Mouse (Mus musculus): Measurements from ENCODE around the gene Cx3cl1. TPM values are rescaled to one million over a fixed set of nuclear protein-coding genes. Genes with fewer than 3 reads are reported as not detected.

Gene Cx3cl1
- polyA plus RNA-seq, 1 experiment from 2014 or later = 56.7 TPM

DNA sequence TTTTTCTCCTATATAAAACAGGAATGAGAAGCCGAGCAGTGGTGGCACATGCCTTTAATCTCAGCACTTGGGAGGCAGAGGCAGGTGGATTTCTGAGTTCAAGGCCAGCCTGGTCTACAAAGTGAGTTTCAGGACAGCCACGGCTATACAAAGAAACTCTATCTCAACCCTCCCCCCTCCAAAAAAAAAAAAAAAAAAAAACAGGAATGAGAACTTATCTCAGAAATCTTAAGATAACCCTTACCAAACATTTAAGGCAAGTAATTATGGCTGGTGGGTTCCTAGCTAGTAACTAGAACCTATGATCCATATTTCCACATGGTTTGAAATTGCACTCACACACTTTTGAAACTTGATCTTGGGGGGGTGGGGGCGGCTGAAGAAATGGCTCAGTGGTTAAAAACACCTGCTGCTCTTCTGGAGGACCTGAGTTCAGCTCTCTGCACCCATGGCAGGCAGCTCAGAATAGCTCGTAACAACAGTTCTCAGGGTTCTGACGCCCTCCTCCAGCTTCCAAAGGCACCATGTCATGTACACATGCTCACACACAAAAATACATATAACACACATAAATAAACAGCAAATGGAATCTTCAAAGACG, 14.3 kb downstream of the Cx3cl1 start:
- no peaks in the 10 kb centered on the region for H3K9me3 ChIP-seq (replicated peaks)
- 78% methylated on average over 6 of the region's 6 CpGs for WGBS
- no peak for ATAC-seq (ENCODE audit: low FRiP score)

DNA sequence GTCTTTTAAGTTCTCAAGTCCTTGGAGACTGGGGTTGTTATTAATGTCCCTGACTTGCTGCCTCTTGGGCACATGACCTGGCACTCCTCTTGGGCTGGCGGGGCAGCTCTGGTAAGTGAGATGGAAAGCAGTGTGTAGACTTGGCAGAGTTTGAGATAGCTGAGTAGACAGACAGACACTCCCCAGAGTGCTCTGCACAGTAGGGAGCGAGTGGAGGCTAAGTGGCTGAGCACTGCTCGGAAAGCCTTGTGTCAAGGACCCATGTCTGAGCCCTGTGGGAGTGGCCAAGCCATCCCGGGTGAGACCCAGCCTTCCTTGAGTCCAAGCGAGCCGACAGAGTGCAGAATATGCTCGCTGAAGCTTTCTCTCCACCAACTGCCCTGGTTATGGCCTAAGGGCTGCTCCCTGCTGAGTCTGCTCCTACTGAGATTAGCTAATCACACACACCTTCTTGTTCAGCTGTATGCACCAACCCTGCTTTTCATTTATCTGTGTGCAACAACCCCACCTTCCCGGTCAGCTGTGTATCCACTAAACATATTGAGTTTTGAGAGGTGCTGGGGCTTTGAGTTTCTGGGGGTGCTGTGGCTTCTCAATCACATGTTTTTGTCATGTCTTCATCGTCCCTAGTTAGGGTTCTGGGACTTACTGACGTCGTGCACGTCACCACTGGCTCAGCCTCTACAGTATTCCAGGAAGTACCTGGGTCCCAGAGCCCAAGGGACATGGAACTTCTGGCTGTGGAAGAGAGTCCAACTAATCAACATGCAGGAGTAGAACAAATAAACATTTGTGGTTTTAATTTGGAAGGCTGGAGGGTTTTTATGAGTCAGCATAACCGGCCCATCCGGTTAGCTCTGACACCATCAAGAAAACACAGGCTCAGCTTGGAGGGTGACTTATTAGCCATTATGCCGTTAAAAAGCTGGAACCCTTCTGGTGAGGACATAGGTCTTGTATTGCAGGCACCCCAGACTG, 16.0 kb downstream of the Cx3cl1 start:
- 72% methylated on average over 15 of the region's 15 CpGs for WGBS
- no peak overlapping the region for H3K4me3 ChIP-seq (replicated peaks)
- no peaks in the 10 kb centered on the region for H3K27me3 ChIP-seq (replicated peaks)
- H3K4me2 ChIP-seq = no peak overlapping the region
- H3K27ac ChIP-seq (replicated peaks) = no peak overlapping the region
- H3K9me3 ChIP-seq (replicated peaks) = no peaks in the 10 kb centered on the region
- H3K36me3 ChIP-seq = no peaks in the 10 kb centered on the region
- H3K4me1 ChIP-seq = 0 out of 2 replicates have a peak, but pooled peaks cover 5% of the 10 kb centered on the region
- no peak for ATAC-seq (ENCODE audit: low FRiP score)
- no peak overlapping the region for H3K9ac ChIP-seq (replicated peaks)

More for the DNA sequence above, 14.3 kb downstream of the Cx3cl1 start:
- no peak overlapping the region for H3K4me2 ChIP-seq
- H3K9ac ChIP-seq (replicated peaks) = no peak overlapping the region
- peaks cover 10% of the 10 kb centered on the region; the same call in 1 of the 2 replicates for H3K4me1 ChIP-seq
- H3K36me3 ChIP-seq = no peaks in the 10 kb centered on the region
- no peak overlapping the region for H3K4me3 ChIP-seq (replicated peaks)
- H3K27ac ChIP-seq (replicated peaks) = no peak overlapping the region
- no peaks in the 10 kb centered on the region for H3K27me3 ChIP-seq (replicated peaks)

GRCm38 (mm10) chr8:94789256-94789955, 17.6 kb downstream of the Cx3cl1 start:
- Histone ChIP-seq H3K27ac (replicated peaks) (no peak overlapping the region), H3K9me3 (replicated peaks) (no peaks in the 10 kb centered on the region), H3K4me3 (replicated peaks) (no peak overlapping the region), H3K9ac (replicated peaks) (no peak overlapping the region), H3K27me3 (replicated peaks) (no peaks in the 10 kb centered on the region), H3K4me1 (0 out of 2 replicates have a peak, but pooled peaks cover 5% of the 10 kb centered on the region), H3K4me2 (no peak overlapping the region), H3K36me3 (no peaks in the 10 kb centered on the region)
- no peak for ATAC-seq (ENCODE audit: low FRiP score)
- 70% methylated on average over 10 of the region's 10 CpGs for WGBS

DNA sequence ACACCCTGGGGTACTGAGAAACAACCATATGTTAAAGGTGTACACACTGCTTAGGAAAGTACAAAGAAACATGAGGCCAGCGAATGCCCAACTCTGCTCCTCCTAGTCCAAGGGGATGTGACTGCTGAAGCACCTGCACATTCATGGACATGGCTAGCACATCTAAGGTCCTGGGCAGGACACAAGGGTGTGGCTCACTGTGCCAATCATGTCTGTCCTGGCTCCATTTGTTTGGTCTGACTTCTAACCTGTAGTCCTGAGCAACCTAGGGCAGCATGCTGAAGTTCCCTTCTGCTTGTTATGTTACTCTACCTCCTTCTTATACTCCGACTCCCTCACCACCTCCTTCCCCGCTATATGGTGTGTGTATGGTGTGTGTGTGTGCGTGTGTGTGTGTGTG, 22.6 kb downstream of the Cx3cl1 start:
- Histone ChIP-seq H3K4me3 (replicated peaks) (no peak overlapping the region), H3K4me2 (no peak overlapping the region), H3K27ac (replicated peaks) (no peak overlapping the region), H3K36me3 (no peaks in the 10 kb centered on the region), H3K9ac (replicated peaks) (no peak overlapping the region), H3K27me3 (replicated peaks) (no peaks in the 10 kb centered on the region), H3K4me1 (no peaks in the 10 kb centered on the region), H3K9me3 (replicated peaks) (no peaks in the 10 kb centered on the region)
- 88% methylated on average over 4 of the region's 4 CpGs for WGBS
- no peak for ATAC-seq (ENCODE audit: low FRiP score)

GRCm38 (mm10) chr8:94794782-94795181, 23.0 kb downstream of the Cx3cl1 start:
- no peaks in the 10 kb centered on the region for H3K27me3 ChIP-seq (replicated peaks)
- no peak overlapping the region for H3K9ac ChIP-seq (replicated peaks)
- no peaks in the 10 kb centered on the region for H3K4me1 ChIP-seq
- H3K9me3 ChIP-seq (replicated peaks) = no peaks in the 10 kb centered on the region
- WGBS = 93% methylated on average over 2 of the region's 2 CpGs
- H3K4me3 ChIP-seq (replicated peaks) = no peak overlapping the region
- H3K36me3 ChIP-seq = no peaks in the 10 kb centered on the region
- H3K4me2 ChIP-seq = no peak overlapping the region
- ATAC-seq (ENCODE audit: low FRiP score) = no peak
- no peak overlapping the region for H3K27ac ChIP-seq (replicated peaks)

DNA sequence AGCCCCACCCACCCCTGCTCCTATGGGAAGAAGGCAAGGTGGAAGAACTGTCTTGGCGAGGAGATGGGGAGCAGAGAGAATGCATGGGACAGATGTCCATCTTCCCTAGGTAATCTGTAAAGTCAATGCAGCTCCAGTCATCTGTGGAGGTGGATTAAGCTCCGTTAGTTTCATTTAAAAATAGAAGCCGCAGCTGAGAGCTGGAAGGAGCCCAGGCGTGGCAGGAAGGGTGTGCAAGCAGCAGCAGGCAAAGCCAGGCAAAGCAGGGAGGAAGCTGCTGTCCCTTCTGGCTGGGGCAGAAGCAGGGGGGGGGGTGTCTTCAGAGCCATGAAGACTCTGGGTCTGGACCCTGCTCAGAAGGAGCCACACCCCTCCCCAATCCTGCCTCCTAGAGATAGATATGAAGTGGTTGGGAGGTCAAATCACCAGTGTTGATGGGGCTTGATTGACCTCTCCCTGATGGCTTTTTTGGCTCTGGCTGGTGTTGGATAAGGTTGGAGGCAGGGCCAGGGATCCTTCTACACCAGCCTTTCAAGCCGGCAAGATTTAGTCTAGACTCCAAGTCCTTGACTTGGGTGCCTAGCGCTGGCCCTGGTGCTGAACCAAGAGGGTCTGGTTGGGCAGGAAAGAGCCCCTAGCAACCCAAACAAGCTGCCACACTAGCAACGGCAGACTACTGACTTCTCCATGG, 28.6 kb downstream of the Cx3cl1 start:
- WGBS = 68% methylated on average over 7 of the region's 7 CpGs
- Histone ChIP-seq H3K27me3 (replicated peaks) (no peaks in the 10 kb centered on the region), H3K4me3 (replicated peaks) (no peak overlapping the region), H3K4me1 (no peaks in the 10 kb centered on the region), H3K36me3 (no peaks in the 10 kb centered on the region), H3K9ac (replicated peaks) (no peak overlapping the region), H3K27ac (replicated peaks) (no peak overlapping the region), H3K9me3 (replicated peaks) (no peaks in the 10 kb centered on the region), H3K4me2 (no peak overlapping the region)
- no peak for ATAC-seq (ENCODE audit: low FRiP score)

- Histone ChIP-seq H3K9me3 (replicated peaks) (no peaks in the 10 kb centered on the region), H3K9ac (replicated peaks) (no peak overlapping the region), H3K4me3 (replicated peaks) (no peak overlapping the region), H3K4me1 (no peaks in the 10 kb centered on the region), H3K27me3 (replicated peaks) (no peaks in the 10 kb centered on the region), H3K36me3 (no peaks in the 10 kb centered on the region), H3K4me2 (no peak overlapping the region), H3K27ac (replicated peaks) (no peak overlapping the region)
- 42% methylated on average over 14 of the region's 14 CpGs for WGBS
- ATAC-seq (ENCODE audit: low FRiP score) = no peak
These were observed 29.7 kb downstream of the Cx3cl1 start for GRCm38 (mm10) chr8:94801293-94802095.

DNA sequence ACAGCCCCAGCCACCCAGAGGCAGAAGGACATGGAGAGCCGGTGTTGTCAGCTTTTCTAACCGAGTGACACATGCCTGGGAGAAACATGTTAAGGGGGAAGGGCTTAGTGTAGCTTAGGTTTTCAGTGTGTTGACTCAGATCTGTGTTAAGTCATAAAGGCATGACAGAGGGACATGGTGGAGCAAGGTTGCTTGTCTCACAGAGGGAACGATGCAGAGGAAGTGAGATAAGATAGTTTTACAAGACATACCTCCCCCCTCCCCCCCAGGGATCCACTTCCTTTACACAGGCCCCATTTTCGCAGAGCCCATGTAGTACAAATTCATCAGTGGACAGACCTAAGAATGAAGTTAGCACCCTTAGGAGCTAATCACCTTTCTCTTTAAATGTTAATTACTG, 30.6 kb downstream of the Cx3cl1 start:
- no peak overlapping the region for H3K9ac ChIP-seq (replicated peaks)
- no peak for ATAC-seq (ENCODE audit: low FRiP score)
- H3K4me2 ChIP-seq = no peak overlapping the region
- H3K36me3 ChIP-seq = no peaks in the 10 kb centered on the region
- H3K9me3 ChIP-seq (replicated peaks) = no peaks in the 10 kb centered on the region
- no peak overlapping the region for H3K4me3 ChIP-seq (replicated peaks)
- H3K27me3 ChIP-seq (replicated peaks) = no peaks in the 10 kb centered on the region
- 86% methylated on average over 4 of the region's 4 CpGs for WGBS
- no peak overlapping the region for H3K27ac ChIP-seq (replicated peaks)
- no peaks in the 10 kb centered on the region for H3K4me1 ChIP-seq

- Histone ChIP-seq H3K27me3 (replicated peaks) (no peaks in the 10 kb centered on the region), H3K27ac (replicated peaks) (no peak overlapping the region), H3K36me3 (no peaks in the 10 kb centered on the region), H3K4me1 (no peaks in the 10 kb centered on the region), H3K4me3 (replicated peaks) (no peak overlapping the region), H3K9ac (replicated peaks) (no peak overlapping the region), H3K9me3 (replicated peaks) (no peaks in the 10 kb centered on the region), H3K4me2 (no peak overlapping the region)
- no peak for ATAC-seq (ENCODE audit: low FRiP score)
- WGBS = 76% methylated on average over 6 of the region's 6 CpGs
These were observed 31.7 kb downstream of the Cx3cl1 start for GRCm38 (mm10) chr8:94803551-94803950.

GRCm38 (mm10) chr8:94804546-94805340, 32.9 kb downstream of the Cx3cl1 start:
- H3K9me3 ChIP-seq (replicated peaks) = no peaks in the 10 kb centered on the region
- 74% methylated on average over 10 of the region's 10 CpGs for WGBS
- H3K36me3 ChIP-seq = no peaks in the 10 kb centered on the region
- H3K9ac ChIP-seq (replicated peaks) = no peak overlapping the region
- H3K27ac ChIP-seq (replicated peaks) = no peak overlapping the region
- no peak overlapping the region for H3K4me2 ChIP-seq
- H3K27me3 ChIP-seq (replicated peaks) = no peaks in the 10 kb centered on the region
- no peaks in the 10 kb centered on the region for H3K4me1 ChIP-seq
- no peak overlapping the region for H3K4me3 ChIP-seq (replicated peaks)
- no peak for ATAC-seq (ENCODE audit: low FRiP score)

All from neural tube, embryonic 15.5 days (tissue).